Mouse (Mus musculus) intestine, embryonic 16.5 days (tissue): ENCODE data around the gene Trpm8. TPM values are rescaled to one million over a fixed set of nuclear protein-coding genes. Genes with fewer than 3 reads are reported as not detected.

Experiments
- ATAC-seq: fragments of 200-750 bp; cut with Nextera tagmentation; 2 replicates; pipeline ENCODE4 v1.8.0; 2017; ENCODE audit warnings: moderate TSS enrichment, moderate library complexity
- H3K27ac ChIP-seq: fragments of 300-500 bp; sonication (generic); 2 replicates; pipeline ENCODE4 v1.5.1; 2014; ENCODE audit warnings: mild to moderate bottlenecking, low read length
- H3K27me3 ChIP-seq: fragments of 300-500 bp; sonication (generic); replicated peaks from 2 replicates; pipeline ENCODE4 v1.6.1; 2014; ENCODE audit warnings: low read length, control low read depth, mixed read lengths; ENCODE audit not compliant: control insufficient read depth, insufficient read depth
- H3K36me3 ChIP-seq: fragments of 300-500 bp; sonication (generic); 2 replicates; pipeline ENCODE4 v1.6.1; 2014; ENCODE audit warnings: low read length, control low read depth; ENCODE audit not compliant: control insufficient read depth, insufficient read depth
- H3K4me1 ChIP-seq: fragments of 300-500 bp; sonication (generic); 2 replicates; pipeline ENCODE4 v1.6.1; 2014; ENCODE audit warnings: low read length, control low read depth, mixed read lengths; ENCODE audit not compliant: control insufficient read depth, insufficient read depth
- H3K4me2 ChIP-seq: fragments of 300-500 bp; sonication (generic); 2 replicates; pipeline ENCODE4 v1.6.1; 2014; ENCODE audit warnings: low read depth, low read length, control low read depth
- H3K4me3 ChIP-seq: fragments of 300-500 bp; sonication (generic); 2 replicates; pipeline ENCODE4 v1.5.1; 2014; ENCODE audit warnings: mild to moderate bottlenecking, low read length
- H3K9ac ChIP-seq: fragments of 300-500 bp; sonication (generic); 2 replicates; pipeline ENCODE4 v1.6.1; 2014; ENCODE audit warnings: low read depth, low read length
- H3K9me3 ChIP-seq: fragments of 300-500 bp; sonication (generic); 2 replicates; pipeline ENCODE4 v1.6.1; 2016; ENCODE audit warnings: low read length, control low read depth; ENCODE audit not compliant: control insufficient read depth
- WGBS: fragments of 180-500 bp; shearing (Covaris S2); extraction: QIAGEN DNeasy Blood & Tissue Kit; methylation state at CpG from one replicate; pipeline ENCODE4 v1.1.7; 2014; 5-methylcytosine and 5-hydroxymethylcytosine counted together
- polyA plus RNA-seq: library from polyadenylated mRNA; unstranded; fragments of >200 nt; fragmentation: Nextera tagmentation; extraction: Ambion mirVana; gene quantifications from 2 replicates; pipeline ENCODE4 v1.2.1, GENCODE M21; 2015

Gene Trpm8
- polyA plus RNA-seq, 1 experiment from 2014 or later: not detected

GRCm38 (mm10) chr1:88233421-88234247 lies 43.8 kb upstream of the Trpm8 start:
- Histone ChIP-seq H3K27me3 (no peaks in the 10 kb centered on the region), H3K36me3 (no peaks in the 10 kb centered on the region), H3K4me2 (no peak overlapping the region), H3K9me3 (peaks cover 75% of the 10 kb centered on the region), H3K4me1 (no peaks in the 10 kb centered on the region), H3K27ac (no peak overlapping the region), H3K9ac (no peak overlapping the region), H3K4me3 (no peak overlapping the region)
- 0 out of 2 replicates have a peak, but pooled peaks have one; percentile 9 for ATAC-seq
- 68% methylated on average over 14 of the region's 14 CpGs for WGBS

- no peak for ATAC-seq
- WGBS: 68% methylated on average over 4 of the region's 4 CpGs
These were observed 43.2 kb upstream of the Trpm8 start for GRCm38 (mm10) chr1:88234248-88234610.

DNA sequence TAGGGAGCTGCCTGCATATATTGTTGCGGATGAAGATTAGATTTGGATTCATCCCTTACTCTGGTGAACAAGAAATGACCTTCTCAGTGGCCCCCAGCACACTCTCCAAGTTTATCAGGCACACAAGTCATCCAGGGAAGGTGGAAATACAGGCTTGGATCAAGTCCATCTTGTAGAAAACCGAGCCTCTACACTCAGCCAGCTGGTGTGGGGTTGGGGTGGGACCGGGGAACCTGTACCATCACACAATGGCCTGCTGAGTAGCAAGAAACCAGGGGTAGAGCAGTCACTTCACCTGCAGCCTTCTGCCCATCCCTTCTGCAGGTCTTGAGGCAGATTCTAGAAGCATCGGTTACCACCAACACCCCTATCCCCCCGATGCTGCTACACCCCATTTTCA lies 42.8 kb upstream of the Trpm8 start:
- WGBS: 44% methylated on average over 5 of the region's 5 CpGs
- no peak for ATAC-seq
- no peak overlapping the region for H3K9ac ChIP-seq
- H3K27ac ChIP-seq: no peak overlapping the region
- no peak overlapping the region for H3K4me2 ChIP-seq
- peaks cover 78% of the 10 kb centered on the region for H3K9me3 ChIP-seq
- no peaks in the 10 kb centered on the region for H3K4me1 ChIP-seq
- H3K4me3 ChIP-seq: no peak overlapping the region
- no peaks in the 10 kb centered on the region for H3K27me3 ChIP-seq
- H3K36me3 ChIP-seq: no peaks in the 10 kb centered on the region

More at GRCm38 (mm10) chr1:88234248-88234610, 43.2 kb upstream of the Trpm8 start:
- Histone ChIP-seq H3K4me1 (no peaks in the 10 kb centered on the region), H3K4me2 (no peak overlapping the region), H3K4me3 (no peak overlapping the region), H3K36me3 (no peaks in the 10 kb centered on the region), H3K27ac (no peak overlapping the region), H3K9ac (no peak overlapping the region), H3K9me3 (peaks cover 77% of the 10 kb centered on the region), H3K27me3 (no peaks in the 10 kb centered on the region)

DNA sequence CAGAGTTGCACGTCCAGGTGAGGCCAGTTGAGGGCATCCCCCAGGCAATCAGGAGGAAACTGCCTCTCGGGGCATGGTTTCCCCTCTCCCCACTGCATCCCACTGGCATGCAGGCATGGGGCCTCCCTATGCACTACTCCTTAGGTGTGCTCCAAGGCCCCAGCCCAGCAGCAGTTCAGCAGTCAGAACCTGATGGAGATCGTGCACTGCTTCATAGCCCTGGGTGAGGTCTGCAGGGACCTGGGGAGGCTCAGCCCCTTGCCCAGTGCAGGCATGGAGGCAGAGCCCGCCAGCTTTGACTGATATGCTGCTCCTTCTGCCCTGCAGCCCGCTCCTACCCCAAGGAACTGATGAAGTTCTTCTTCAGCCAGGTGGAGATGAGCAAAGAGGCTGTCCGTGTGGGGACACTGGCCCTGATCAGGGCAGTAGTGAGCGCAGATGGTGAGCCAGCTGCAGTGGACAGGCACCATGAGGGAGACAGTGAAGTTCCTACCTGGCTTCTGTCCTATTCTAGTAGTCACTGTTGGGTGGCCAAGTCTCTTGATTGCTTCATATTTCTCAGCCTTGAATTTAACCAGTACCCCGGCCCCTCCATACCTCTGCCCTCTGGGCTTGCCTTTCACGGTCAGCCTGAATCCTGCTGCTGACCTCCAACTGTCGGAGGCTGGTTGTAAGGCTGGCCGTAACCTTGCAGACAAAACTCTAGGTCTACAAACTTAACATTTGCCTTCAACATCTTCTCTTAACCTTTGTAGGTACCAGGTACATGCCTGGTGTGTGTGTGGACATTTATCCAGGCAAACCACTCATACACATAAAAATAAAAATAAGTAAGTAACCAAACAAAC lies 42.2 kb upstream of the Trpm8 start:
- Histone ChIP-seq H3K27me3 (no peaks in the 10 kb centered on the region), H3K9ac (no peak overlapping the region), H3K4me3 (no peak overlapping the region), H3K4me1 (no peaks in the 10 kb centered on the region), H3K4me2 (no peak overlapping the region), H3K9me3 (peaks cover 72% of the 10 kb centered on the region), H3K36me3 (no peaks in the 10 kb centered on the region), H3K27ac (no peak overlapping the region)
- WGBS: 63% methylated on average over 11 of the region's 11 CpGs
- ATAC-seq: no peak

GRCm38 (mm10) chr1:88235894-88236415 lies 41.5 kb upstream of the Trpm8 start:
- no peak overlapping the region for H3K4me2 ChIP-seq
- no peaks in the 10 kb centered on the region for H3K27me3 ChIP-seq
- H3K4me1 ChIP-seq: no peaks in the 10 kb centered on the region
- H3K9me3 ChIP-seq: peaks cover 68% of the 10 kb centered on the region
- no peak for ATAC-seq
- H3K9ac ChIP-seq: no peak overlapping the region
- no peak overlapping the region for H3K4me3 ChIP-seq
- 60% methylated on average over 4 of the region's 4 CpGs for WGBS
- H3K36me3 ChIP-seq: no peaks in the 10 kb centered on the region
- no peak overlapping the region for H3K27ac ChIP-seq

GRCm38 (mm10) chr1:88237311-88237710 lies 40.1 kb upstream of the Trpm8 start:
- WGBS: 73% methylated on average over 5 of the region's 5 CpGs
- Histone ChIP-seq H3K4me1 (no peaks in the 10 kb centered on the region), H3K9me3 (peaks cover 64% of the 10 kb centered on the region), H3K4me3 (no peak overlapping the region), H3K27me3 (no peaks in the 10 kb centered on the region), H3K9ac (no peak overlapping the region), H3K4me2 (no peak overlapping the region), H3K36me3 (no peaks in the 10 kb centered on the region), H3K27ac (no peak overlapping the region)
- no peak for ATAC-seq

GRCm38 (mm10) chr1:88238771-88239170 lies 38.7 kb upstream of the Trpm8 start:
- H3K9me3 ChIP-seq: peaks cover 67% of the 10 kb centered on the region
- no peaks in the 10 kb centered on the region for H3K27me3 ChIP-seq
- 79% methylated on average over 6 of the region's 6 CpGs for WGBS
- H3K4me1 ChIP-seq: no peaks in the 10 kb centered on the region
- no peaks in the 10 kb centered on the region for H3K36me3 ChIP-seq
- H3K9ac ChIP-seq: no peak overlapping the region
- H3K4me2 ChIP-seq: no peak overlapping the region
- H3K27ac ChIP-seq: no peak overlapping the region
- no peak overlapping the region for H3K4me3 ChIP-seq
- ATAC-seq: no peak

DNA sequence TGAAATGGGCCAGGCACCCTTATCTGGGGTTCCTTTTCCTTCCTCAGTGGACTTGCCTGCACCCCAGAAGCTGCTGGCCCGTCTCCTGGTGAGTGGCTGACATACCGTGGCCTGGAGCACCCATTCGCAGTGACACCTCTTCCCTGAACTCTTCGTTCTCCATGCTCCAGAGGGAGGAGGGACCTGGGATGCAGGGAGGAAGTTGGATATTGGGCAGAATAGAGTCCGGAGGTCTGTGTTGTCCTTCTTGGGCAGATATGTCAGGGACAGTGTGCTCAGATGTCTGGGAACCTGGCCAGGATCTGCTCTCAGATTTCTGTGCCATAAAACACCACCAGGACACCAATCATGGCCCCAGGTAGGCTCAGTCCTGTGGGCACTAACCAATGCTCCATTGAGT lies 37.4 kb upstream of the Trpm8 start:
- Histone ChIP-seq H3K9ac (no peak overlapping the region), H3K4me1 (no peaks in the 10 kb centered on the region), H3K4me3 (no peak overlapping the region), H3K36me3 (no peaks in the 10 kb centered on the region), H3K9me3 (peaks cover 67% of the 10 kb centered on the region), H3K27me3 (no peaks in the 10 kb centered on the region), H3K4me2 (no peak overlapping the region), H3K27ac (no peak overlapping the region)
- ATAC-seq: no peak
- WGBS: 71% methylated on average over 5 of the region's 5 CpGs

DNA sequence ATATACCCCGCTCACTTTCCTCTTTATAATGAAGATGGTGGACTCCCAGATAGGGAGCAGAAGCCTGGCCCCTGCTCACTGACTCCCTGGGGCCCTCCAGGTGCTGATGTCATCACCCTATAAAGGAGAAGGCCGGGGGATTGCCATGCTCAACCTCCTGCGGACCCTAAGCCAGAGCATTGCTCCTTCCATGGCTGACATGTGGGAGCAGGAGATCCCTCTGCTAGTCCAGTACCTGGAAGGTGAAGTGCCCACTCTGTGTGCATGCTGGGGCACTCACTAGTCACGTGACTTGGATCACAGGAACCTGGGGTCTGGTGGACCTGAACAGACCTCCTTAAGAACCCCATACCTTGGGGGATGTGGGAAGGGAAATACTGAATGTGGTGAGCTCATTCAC lies 36.9 kb upstream of the Trpm8 start:
- H3K9me3 ChIP-seq: peaks cover 66% of the 10 kb centered on the region
- no peaks in the 10 kb centered on the region for H3K4me1 ChIP-seq
- no peak overlapping the region for H3K9ac ChIP-seq
- ATAC-seq: 0 out of 2 replicates have a peak, but pooled peaks have one; percentile 7
- no peaks in the 10 kb centered on the region for H3K27me3 ChIP-seq
- no peak overlapping the region for H3K27ac ChIP-seq
- no peak overlapping the region for H3K4me2 ChIP-seq
- WGBS: 72% methylated on average over 4 of the region's 4 CpGs
- no peak overlapping the region for H3K4me3 ChIP-seq
- H3K36me3 ChIP-seq: no peaks in the 10 kb centered on the region
